Mouse (Mus musculus) splenic B cell, adult 2 months (primary cell): ENCODE measurements around the gene Zmynd8.
A peak's percentile ranks its signal among the peaks of the same experiment; 100 is the strongest.

Experiments
- DNase-seq: peaks from one replicate; pipeline ENCODE4 v3.0.0-alpha.2; 2011; ENCODE audit warnings: low read depth, low spot score
- H3K27me3 ChIP-seq: 2 replicates; pipeline ENCODE4 v1.6.1; 2012; ENCODE audit warnings: mild to moderate bottlenecking, low read length, moderate library complexity, mixed read lengths; ENCODE audit not compliant: control insufficient read depth, poor library complexity, insufficient read depth, severe bottlenecking
- H3K36me3 ChIP-seq: 2 replicates; pipeline ENCODE4 v1.6.1; 2012; ENCODE audit warnings: mild to moderate bottlenecking, low read length, moderate library complexity, mixed read lengths; ENCODE audit not compliant: control insufficient read depth, poor library complexity, insufficient read depth, severe bottlenecking

Zmynd8 gene

GRCm38 (mm10) chr2:165898202-165899194, at the start of gene Zmynd8:
Gene Zmynd8 (minus strand): TSS chr2:165899016.
- no peak for DNase-seq
- no peaks in the 10 kb centered on the region for H3K27me3 ChIP-seq

GRCm38 (mm10) chr2:165948007-165948406, 49.2 kb upstream of the Zmynd8 start:
- peak; percentile 72 for DNase-seq
- Histone ChIP-seq H3K27me3 (no peaks in the 10 kb centered on the region), H3K36me3 (no peaks in the 10 kb centered on the region)

More at GRCm38 (mm10) chr2:165898202-165899194, at the start of gene Zmynd8:
- H3K36me3 ChIP-seq, result no peaks in the 10 kb centered on the region

GRCm38 (mm10) chr2:165946046-165946564, 47.3 kb upstream of the Zmynd8 start:
- H3K36me3 ChIP-seq, result no peaks in the 10 kb centered on the region
- peak; percentile 80 for DNase-seq
- no peaks in the 10 kb centered on the region for H3K27me3 ChIP-seq

- DNase-seq, result no peak
- no peaks in the 10 kb centered on the region for H3K27me3 ChIP-seq
- no peaks in the 10 kb centered on the region for H3K36me3 ChIP-seq
Observed at GRCm38 (mm10) chr2:165944576-165945351, 45.9 kb upstream of the Zmynd8 start.

GRCm38 (mm10) chr2:165943113-165943512, 44.3 kb upstream of the Zmynd8 start:
- Histone ChIP-seq H3K36me3 (no peaks in the 10 kb centered on the region), H3K27me3 (no peaks in the 10 kb centered on the region)
- no peak for DNase-seq

- no peak for DNase-seq
- Histone ChIP-seq H3K36me3 (no peaks in the 10 kb centered on the region), H3K27me3 (no peaks in the 10 kb centered on the region)
Observed at GRCm38 (mm10) chr2:165936106-165936505, 37.3 kb upstream of the Zmynd8 start.

GRCm38 (mm10) chr2:165927705-165928104, 28.9 kb upstream of the Zmynd8 start:
- Histone ChIP-seq H3K36me3 (no peaks in the 10 kb centered on the region), H3K27me3 (no peaks in the 10 kb centered on the region)
- DNase-seq, result no peak

GRCm38 (mm10) chr2:165926191-165926590, 27.4 kb upstream of the Zmynd8 start:
- Histone ChIP-seq H3K36me3 (no peaks in the 10 kb centered on the region), H3K27me3 (no peaks in the 10 kb centered on the region)
- no peak for DNase-seq

GRCm38 (mm10) chr2:165925144-165925543, 26.3 kb upstream of the Zmynd8 start:
- H3K27me3 ChIP-seq, result no peaks in the 10 kb centered on the region
- DNase-seq, result no peak

GRCm38 (mm10) chr2:165924695-165925094, 25.9 kb upstream of the Zmynd8 start:
- H3K36me3 ChIP-seq, result no peaks in the 10 kb centered on the region
- peak; percentile 46 for DNase-seq
- H3K27me3 ChIP-seq, result no peaks in the 10 kb centered on the region

More at GRCm38 (mm10) chr2:165925144-165925543, 26.3 kb upstream of the Zmynd8 start:
- H3K36me3 ChIP-seq, result no peaks in the 10 kb centered on the region

- no peaks in the 10 kb centered on the region for H3K36me3 ChIP-seq
- H3K27me3 ChIP-seq, result no peaks in the 10 kb centered on the region
- no peak for DNase-seq
Observed at GRCm38 (mm10) chr2:165923715-165924114, 24.9 kb upstream of the Zmynd8 start.

GRCm38 (mm10) chr2:165922994-165923393, 24.2 kb upstream of the Zmynd8 start:
- H3K27me3 ChIP-seq, result no peaks in the 10 kb centered on the region
- DNase-seq, result no peak
- H3K36me3 ChIP-seq, result no peaks in the 10 kb centered on the region

GRCm38 (mm10) chr2:165922047-165922728, 23.4 kb upstream of the Zmynd8 start:
- no peaks in the 10 kb centered on the region for H3K27me3 ChIP-seq
- peak; percentile 94 for DNase-seq
- H3K36me3 ChIP-seq, result no peaks in the 10 kb centered on the region

- Histone ChIP-seq H3K36me3 (no peaks in the 10 kb centered on the region), H3K27me3 (no peaks in the 10 kb centered on the region)
- peak; percentile 87 for DNase-seq
Observed at GRCm38 (mm10) chr2:165914298-165914697, 15.5 kb upstream of the Zmynd8 start.
